Mouse (Mus musculus): ENCODE measurements around the gene Ctsh.

- no peak for TF ChIP-seq GATA1 (IDR thresholded peaks at IDR 0.05; ENCODE audit: borderline replicate concordance, low read length)
- TF ChIP-seq FLI1 (IDR thresholded peaks at IDR 0.05; ENCODE audit: low read length): no peak
Observed at GRCm38 (mm10) chr9:90076131-90076530, 22.2 kb downstream of the Ctsh start.
